Mouse (Mus musculus) stomach, embryonic 14.5 days (tissue): ENCODE results near the gene Ptprg. TPM values are rescaled to one million over a fixed set of nuclear protein-coding genes. Genes with fewer than 3 reads are reported as not detected.

Source experiments
- ATAC-seq: fragments of 200-750 bp; cut with Nextera tagmentation; 2 replicates; pipeline ENCODE4 v1.8.0; 2017; ENCODE audit warnings: low read depth, moderate TSS enrichment; ENCODE audit not compliant: insufficient number of reproducible peaks, insufficient read depth, low FRiP score
- H3K27ac ChIP-seq: fragments of 300-500 bp; sonication (generic); 2 replicates; pipeline ENCODE4 v1.5.1; 2014; ENCODE audit warnings: mild to moderate bottlenecking, low read length, moderate library complexity, mixed read lengths
- H3K27me3 ChIP-seq: fragments of 300-500 bp; sonication (generic); 2 replicates; pipeline ENCODE4 v1.6.1; 2014; ENCODE audit warnings: low read length, control low read depth, mixed read lengths; ENCODE audit not compliant: control insufficient read depth, insufficient read depth
- H3K36me3 ChIP-seq: fragments of 300-500 bp; sonication (generic); 2 replicates; pipeline ENCODE4 v1.6.1; 2014; ENCODE audit warnings: mild to moderate bottlenecking, control low read depth, low read length, moderate library complexity, mixed read lengths; ENCODE audit not compliant: control insufficient read depth, insufficient read depth
- H3K4me1 ChIP-seq: fragments of 300-500 bp; sonication (generic); 2 replicates; pipeline ENCODE4 v1.6.1; 2014; ENCODE audit warnings: low read length, control low read depth, mixed read lengths; ENCODE audit not compliant: control insufficient read depth, insufficient read depth
- H3K4me2 ChIP-seq: fragments of 300-500 bp; sonication (generic); replicated peaks from 2 replicates; pipeline ENCODE4 v1.6.1; 2014; ENCODE audit warnings: low read depth, low read length, control low read depth
- H3K4me3 ChIP-seq: fragments of 300-500 bp; sonication (generic); 2 replicates; pipeline ENCODE4 v1.5.1; 2014; ENCODE audit warnings: low read depth, low read length, control low read depth
- H3K9ac ChIP-seq: fragments of 300-500 bp; sonication (generic); replicated peaks from 2 replicates; pipeline ENCODE4 v1.6.1; 2014; ENCODE audit warnings: low read depth, mild to moderate bottlenecking, control low read depth, low read length, moderate library complexity, mixed read lengths
- H3K9me3 ChIP-seq: fragments of 300-500 bp; sonication (generic); 2 replicates; pipeline ENCODE4 v1.6.1; 2016; ENCODE audit warnings: low read depth, low read length, control low read depth; ENCODE audit not compliant: control insufficient read depth
- WGBS: fragments of 180-500 bp; shearing (Covaris S2); extraction: QIAGEN DNeasy Blood & Tissue Kit; methylation state at CpG from one replicate; pipeline ENCODE4 v1.1.7; 2014; 5-methylcytosine and 5-hydroxymethylcytosine counted together
- polyA plus RNA-seq: library from polyadenylated mRNA; unstranded; fragments of >200 nt; fragmentation: Nextera tagmentation; extraction: Ambion mirVana; gene quantifications from 2 replicates; pipeline ENCODE4 v1.2.1, GENCODE M21; 2014

Ptprg gene
- polyA plus RNA-seq, 1 experiment from 2014 or later = 31.3 TPM

- ATAC-seq = no peak
- Histone ChIP-seq H3K4me1 (no peaks in the 10 kb centered on the region), H3K27me3 (no peaks in the 10 kb centered on the region), H3K9ac (no peak overlapping the region), H3K27ac (no peak overlapping the region), H3K4me3 (no peak overlapping the region), H3K36me3 (no peaks in the 10 kb centered on the region), H3K4me2 (no peak overlapping the region), H3K9me3 (no peaks in the 10 kb centered on the region)
- WGBS = 75% methylated on average over 12 of the region's 12 CpGs
Measured at GRCm38 (mm10) chr14:11835706-11836445, 282.5 kb downstream of the Ptprg start.

GRCm38 (mm10) chr14:11837714-11838113 lies 284.4 kb downstream of the Ptprg start:
- Histone ChIP-seq H3K4me3 (no peak overlapping the region), H3K4me1 (no peaks in the 10 kb centered on the region), H3K9me3 (no peaks in the 10 kb centered on the region), H3K27me3 (no peaks in the 10 kb centered on the region), H3K27ac (no peak overlapping the region), H3K4me2 (no peak overlapping the region), H3K9ac (no peak overlapping the region), H3K36me3 (no peaks in the 10 kb centered on the region)
- no peak for ATAC-seq
- WGBS = 87% methylated on average over 1 of the region's 1 CpGs

GRCm38 (mm10) chr14:11841621-11842020 lies 288.3 kb downstream of the Ptprg start:
- no peak overlapping the region for H3K4me3 ChIP-seq
- H3K4me1 ChIP-seq = no peaks in the 10 kb centered on the region
- H3K27me3 ChIP-seq = no peaks in the 10 kb centered on the region
- H3K4me2 ChIP-seq = no peak overlapping the region
- ATAC-seq = no peak
- H3K36me3 ChIP-seq = no peaks in the 10 kb centered on the region
- 73% methylated on average over 4 of the region's 4 CpGs for WGBS
- H3K9me3 ChIP-seq = no peaks in the 10 kb centered on the region
- no peak overlapping the region for H3K9ac ChIP-seq
- H3K27ac ChIP-seq = no peak overlapping the region

- no peak overlapping the region for H3K4me3 ChIP-seq
- no peaks in the 10 kb centered on the region for H3K27me3 ChIP-seq
- H3K4me2 ChIP-seq = no peak overlapping the region
- no peak overlapping the region for H3K27ac ChIP-seq
- no peaks in the 10 kb centered on the region for H3K9me3 ChIP-seq
- 83% methylated on average over 3 of the region's 3 CpGs for WGBS
- ATAC-seq = no peak
- H3K36me3 ChIP-seq = no peaks in the 10 kb centered on the region
- H3K4me1 ChIP-seq = no peaks in the 10 kb centered on the region
- no peak overlapping the region for H3K9ac ChIP-seq
Measured at GRCm38 (mm10) chr14:11852896-11853295, 299.6 kb downstream of the Ptprg start.

- ATAC-seq = no peak
- no peaks in the 10 kb centered on the region for H3K27me3 ChIP-seq
- H3K36me3 ChIP-seq = no peaks in the 10 kb centered on the region
- no peaks in the 10 kb centered on the region for H3K4me1 ChIP-seq
- H3K9me3 ChIP-seq = no peaks in the 10 kb centered on the region
- no peak overlapping the region for H3K9ac ChIP-seq
- H3K4me3 ChIP-seq = no peak overlapping the region
- no peak overlapping the region for H3K4me2 ChIP-seq
- H3K27ac ChIP-seq = no peak overlapping the region
Measured at GRCm38 (mm10) chr14:11855499-11855898, 302.2 kb downstream of the Ptprg start.

- no peak for ATAC-seq
- no peak overlapping the region for H3K4me3 ChIP-seq
- 77% methylated on average over 3 of the region's 3 CpGs for WGBS
- H3K36me3 ChIP-seq = no peaks in the 10 kb centered on the region
- no peak overlapping the region for H3K4me2 ChIP-seq
- H3K27me3 ChIP-seq = no peaks in the 10 kb centered on the region
- H3K9me3 ChIP-seq = no peaks in the 10 kb centered on the region
- no peak overlapping the region for H3K27ac ChIP-seq
- no peak overlapping the region for H3K9ac ChIP-seq
- no peaks in the 10 kb centered on the region for H3K4me1 ChIP-seq
Measured at GRCm38 (mm10) chr14:11857928-11858481, 304.7 kb downstream of the Ptprg start.

- Histone ChIP-seq H3K27ac (no peak overlapping the region), H3K4me2 (no peak overlapping the region), H3K27me3 (no peaks in the 10 kb centered on the region), H3K36me3 (no peaks in the 10 kb centered on the region), H3K9me3 (no peaks in the 10 kb centered on the region), H3K4me3 (no peak overlapping the region), H3K4me1 (peaks cover 5% of the 10 kb centered on the region; the same call in 1 of the 2 replicates), H3K9ac (no peak overlapping the region)
- 91% methylated on average over 3 of the region's 3 CpGs for WGBS
- no peak for ATAC-seq
Measured at GRCm38 (mm10) chr14:11863286-11863685, 310.0 kb downstream of the Ptprg start.

GRCm38 (mm10) chr14:11864840-11865239 lies 311.5 kb downstream of the Ptprg start:
- H3K27ac ChIP-seq = no peak overlapping the region
- 26% methylated on average over 3 of the region's 3 CpGs for WGBS
- ATAC-seq = no peak
- H3K4me2 ChIP-seq = no peak overlapping the region
- no peak overlapping the region for H3K4me3 ChIP-seq
- H3K4me1 ChIP-seq = peaks cover 5% of the 10 kb centered on the region; the same call in 1 of the 2 replicates
- H3K36me3 ChIP-seq = no peaks in the 10 kb centered on the region
- no peaks in the 10 kb centered on the region for H3K27me3 ChIP-seq
- H3K9me3 ChIP-seq = no peaks in the 10 kb centered on the region
- H3K9ac ChIP-seq = no peak overlapping the region

GRCm38 (mm10) chr14:11865332-11865731 lies 312.0 kb downstream of the Ptprg start:
- Histone ChIP-seq H3K4me2 (no peak overlapping the region), H3K9ac (no peak overlapping the region), H3K27ac (no peak overlapping the region), H3K9me3 (no peaks in the 10 kb centered on the region), H3K4me3 (no peak overlapping the region), H3K36me3 (no peaks in the 10 kb centered on the region), H3K27me3 (no peaks in the 10 kb centered on the region), H3K4me1 (peaks cover 10% of the 10 kb centered on the region; the same call in 1 of the 2 replicates)
- WGBS = 34% methylated on average over 5 of the region's 5 CpGs
- no peak for ATAC-seq
